Mouse (Mus musculus) brain, embryonic 14.5 days (tissue): ENCODE measurements around the gene Fam110c.

ENCODE experiments used
- CTCF ChIP-seq: fragments of 200-500 bp; IDR thresholded peaks from 2 replicates; pipeline ENCODE4 v1.5.1; 2012; ENCODE audit warnings: inconsistent platforms, mild to moderate bottlenecking, moderate library complexity, borderline replicate concordance; ENCODE audit not compliant: insufficient read depth, insufficient read length; ENCODE audit errors: extremely low read depth
- POLR2A ChIP-seq: fragments of 200-500 bp; IDR thresholded peaks from 2 replicates; pipeline ENCODE4 v1.6.1; 2012; ENCODE audit warnings: mild to moderate bottlenecking, inconsistent platforms, borderline replicate concordance; ENCODE audit not compliant: poor library complexity, insufficient read depth, insufficient read length, severe bottlenecking; ENCODE audit errors: extremely low read depth

DNA sequence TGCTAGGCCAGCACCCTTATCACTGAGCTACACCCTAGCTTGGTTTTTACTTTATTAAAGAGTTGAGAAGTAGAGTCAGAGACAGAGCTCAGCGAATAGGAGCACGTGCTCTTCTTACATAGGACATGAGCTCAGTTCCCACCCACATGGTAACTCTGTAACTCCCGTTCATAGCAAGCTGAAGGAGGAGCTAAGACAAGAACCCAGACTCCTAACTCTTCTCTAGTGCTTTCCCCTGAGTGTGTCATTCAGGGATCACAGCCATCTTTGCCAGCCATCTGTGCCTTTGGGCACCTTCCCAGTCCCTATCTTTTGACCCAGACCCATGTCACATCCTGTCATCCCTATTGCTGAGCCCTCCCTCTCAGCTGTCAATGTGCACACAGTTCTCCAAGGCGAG lies 13.4 kb downstream of the Fam110c start:
- no peak for TF ChIP-seq POLR2A
- no peak for TF ChIP-seq CTCF
